Mouse (Mus musculus) embryonic facial prominence, embryonic 11.5 days (tissue): ENCODE results near the gene Micu1. TPM values are rescaled to one million over a fixed set of nuclear protein-coding genes. Genes with fewer than 3 reads are reported as not detected.
"Not testable (repeated sequence)": the region's sequence is repeated elsewhere in the genome, so short reads cannot be mapped to it uniquely, and the experiment has no call there.

Experiments
- ATAC-seq: fragments of 200-750 bp; cut with Nextera tagmentation; replicated peaks from 2 replicates; pipeline ENCODE4 v1.8.0; 2017; ENCODE audit warnings: low read depth; ENCODE audit not compliant: insufficient number of reproducible peaks, low FRiP score, low TSS enrichment
- DNase-seq: peaks from one replicate; pipeline ENCODE4 v3.0.0-alpha.2; 2015; ENCODE audit warnings: low spot score
- H3K27ac ChIP-seq: fragments of 300-500 bp; sonication (generic); replicated peaks from 2 replicates; pipeline ENCODE4 v1.5.1; 2014; ENCODE audit warnings: mild to moderate bottlenecking, low read depth, low read length, control low read depth
- H3K27me3 ChIP-seq: fragments of 300-500 bp; sonication (generic); 2 replicates; pipeline ENCODE4 v1.6.1; 2014; ENCODE audit warnings: mild to moderate bottlenecking, low read length, moderate library complexity, mixed read lengths; ENCODE audit not compliant: control insufficient read depth, insufficient read depth
- H3K36me3 ChIP-seq: fragments of 300-500 bp; sonication (generic); replicated peaks from 2 replicates; pipeline ENCODE4 v1.6.1; 2014; ENCODE audit warnings: low read depth, mild to moderate bottlenecking, low read length, moderate library complexity, mixed read lengths; ENCODE audit not compliant: control insufficient read depth, insufficient read depth
- H3K4me1 ChIP-seq: fragments of 300-500 bp; sonication (generic); 2 replicates; pipeline ENCODE4 v1.6.1; 2014; ENCODE audit warnings: low read length, mixed read lengths; ENCODE audit not compliant: control insufficient read depth, insufficient read depth
- H3K4me2 ChIP-seq: fragments of 300-500 bp; sonication (generic); 2 replicates; pipeline ENCODE4 v1.6.1; 2014; ENCODE audit warnings: low read depth, mild to moderate bottlenecking, control low read depth, low read length, moderate library complexity
- H3K4me3 ChIP-seq: fragments of 300-500 bp; sonication (generic); 2 replicates; pipeline ENCODE4 v1.5.1; 2014; ENCODE audit warnings: low read depth, low read length, control low read depth
- H3K9ac ChIP-seq: fragments of 300-500 bp; sonication (generic); replicated peaks from 2 replicates; pipeline ENCODE4 v1.6.1; 2014; ENCODE audit warnings: mild to moderate bottlenecking, control low read depth, low read length
- H3K9me3 ChIP-seq: fragments of 300-500 bp; sonication (generic); replicated peaks from 2 replicates; pipeline ENCODE4 v1.6.1; 2016; ENCODE audit warnings: mild to moderate bottlenecking, low read length, inconsistent platforms, mixed read lengths; ENCODE audit not compliant: control insufficient read depth
- WGBS: fragments of 180-500 bp; shearing (Covaris S2); extraction: QIAGEN DNeasy Blood & Tissue Kit; methylation state at CpG from one replicate; pipeline ENCODE4 v1.1.7; 2014; 5-methylcytosine and 5-hydroxymethylcytosine counted together
- polyA plus RNA-seq: library from polyadenylated mRNA; unstranded; fragments of >200 nt; fragmentation: Nextera tagmentation; extraction: Ambion mirVana; gene quantifications from 2 replicates; pipeline ENCODE4 v1.2.1, GENCODE M21; 2014

Gene Micu1
- polyA plus RNA-seq, 1 experiment from 2014 or later, result 52.6 TPM

- Histone ChIP-seq H3K9me3 (no peaks in the 10 kb centered on the region), H3K4me2 (no peak overlapping the region), H3K27me3 (no peaks in the 10 kb centered on the region), H3K36me3 (no peaks in the 10 kb centered on the region), H3K4me3 (no peak overlapping the region), H3K9ac (no peak overlapping the region), H3K4me1 (no peaks in the 10 kb centered on the region), H3K27ac (no peak overlapping the region)
- WGBS, result 53% methylated on average over 11 of the region's 11 CpGs
- no peak for ATAC-seq
- DNase-seq, result no peak
Measured at GRCm38 (mm10) chr10:59868266-59868665, 166.0 kb downstream of the Micu1 start.

DNA sequence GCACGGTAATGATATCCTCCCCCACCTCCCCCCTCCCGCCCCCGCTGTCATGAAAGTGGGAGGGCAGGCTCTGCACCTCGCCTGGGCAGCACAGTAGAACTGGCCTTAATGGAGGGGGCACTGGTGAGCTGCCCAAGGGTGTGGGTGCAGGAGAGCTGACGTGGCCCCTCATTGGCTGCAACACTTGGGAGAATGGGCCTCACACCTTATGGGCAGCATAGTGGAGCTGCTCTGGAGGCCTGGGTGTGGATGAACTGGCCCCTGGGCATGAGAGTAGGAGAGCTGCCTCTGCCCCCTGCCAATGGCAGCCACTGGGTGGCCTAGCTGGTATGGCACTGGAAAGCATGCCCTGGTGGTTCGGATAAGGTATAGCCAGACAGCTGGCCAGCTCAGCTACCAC lies 167.8 kb downstream of the Micu1 start:
- H3K27ac ChIP-seq, result no peak overlapping the region
- no peak for ATAC-seq
- 90% methylated on average over 6 of the region's 6 CpGs for WGBS

DNA sequence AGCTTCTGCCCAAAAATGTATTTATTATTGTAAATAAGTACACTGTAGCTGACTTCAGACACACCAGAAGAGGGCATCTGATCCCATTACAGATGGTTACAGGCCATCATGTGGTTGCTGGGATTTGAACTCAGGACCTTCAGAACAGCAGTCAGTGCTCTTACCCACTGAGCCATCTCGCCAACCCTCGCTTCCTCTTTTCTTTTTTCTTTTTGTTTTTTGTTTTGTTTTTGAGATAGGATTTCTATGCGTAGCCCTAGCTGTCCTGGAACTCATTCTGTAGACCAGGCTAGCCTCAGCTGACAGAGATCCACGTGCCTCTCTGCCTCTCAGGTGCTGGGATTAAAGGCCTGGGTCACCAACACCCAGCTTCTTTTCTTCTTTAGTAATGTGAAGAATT lies 170.4 kb downstream of the Micu1 start:
- H3K9ac ChIP-seq, H3K9me3 ChIP-seq, H3K4me2 ChIP-seq, ATAC-seq, H3K27me3 ChIP-seq, DNase-seq, H3K4me1 ChIP-seq, H3K4me3 ChIP-seq, H3K27ac ChIP-seq, H3K36me3 ChIP-seq: not testable (repeated sequence)
- WGBS, result 88% methylated on average over 4 of the region's 4 CpGs

More for the DNA sequence above, 167.8 kb downstream of the Micu1 start:
- Histone ChIP-seq H3K4me1 (no peaks in the 10 kb centered on the region), H3K9ac (no peak overlapping the region), H3K27me3 (no peaks in the 10 kb centered on the region), H3K4me2 (no peak overlapping the region), H3K9me3 (no peaks in the 10 kb centered on the region), H3K36me3 (no peaks in the 10 kb centered on the region), H3K4me3 (no peak overlapping the region)
- no peak for DNase-seq

DNA sequence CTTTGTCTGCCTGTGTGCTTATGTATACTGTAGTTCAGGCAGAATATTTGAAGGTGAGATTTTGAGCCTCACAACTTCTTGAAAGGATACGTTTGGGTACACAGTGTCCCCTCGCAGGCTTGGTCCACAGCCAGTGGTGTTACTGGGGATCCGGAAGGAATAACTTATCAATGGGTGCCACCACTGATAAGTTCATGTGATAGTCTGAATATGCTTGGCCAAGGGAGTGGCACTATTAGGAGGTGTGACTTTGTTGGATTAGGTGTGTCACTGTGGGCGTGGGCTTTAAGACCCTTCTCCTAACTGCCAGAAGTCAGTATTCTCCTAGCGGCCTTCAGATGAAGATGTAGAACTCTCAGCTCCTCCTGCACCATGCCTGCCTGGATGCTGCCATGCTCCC lies 170.9 kb downstream of the Micu1 start:
- no peaks in the 10 kb centered on the region for H3K9me3 ChIP-seq
- H3K4me2 ChIP-seq, result no peak overlapping the region
- no peaks in the 10 kb centered on the region for H3K4me1 ChIP-seq
- WGBS, result 92% methylated on average over 5 of the region's 5 CpGs
- ATAC-seq (no peak), DNase-seq (no peak)
- H3K9ac ChIP-seq, result no peak overlapping the region
- no peaks in the 10 kb centered on the region for H3K36me3 ChIP-seq
- H3K27ac ChIP-seq, result no peak overlapping the region
- H3K27me3 ChIP-seq, result no peaks in the 10 kb centered on the region
- H3K4me3 ChIP-seq, result no peak overlapping the region

DNA sequence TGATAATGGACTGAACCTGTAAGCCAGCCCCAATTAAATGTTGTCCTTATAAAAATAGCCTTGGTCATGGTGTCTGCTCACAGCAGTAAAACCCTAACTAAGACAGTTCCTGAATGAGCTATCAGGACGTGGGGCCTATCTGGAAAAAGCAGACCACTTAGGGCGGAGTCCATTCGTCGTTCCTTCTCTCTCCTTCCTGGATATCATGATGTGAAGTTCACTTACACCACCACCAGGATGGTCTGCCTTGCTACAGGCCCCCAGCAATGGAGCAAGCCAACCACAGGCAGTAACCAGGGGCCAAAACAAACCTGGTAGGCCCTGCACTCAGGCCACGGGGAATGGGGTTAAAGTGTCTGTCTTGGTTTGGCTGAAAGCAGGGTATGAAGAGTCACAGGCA lies 171.3 kb downstream of the Micu1 start:
- H3K9me3 ChIP-seq, result no peaks in the 10 kb centered on the region
- no peak overlapping the region for H3K4me3 ChIP-seq
- H3K36me3 ChIP-seq, result no peaks in the 10 kb centered on the region
- no peak overlapping the region for H3K4me2 ChIP-seq
- H3K4me1 ChIP-seq, result no peaks in the 10 kb centered on the region
- no peak for ATAC-seq
- H3K9ac ChIP-seq, result no peak overlapping the region
- no peak overlapping the region for H3K27ac ChIP-seq
- no peak for DNase-seq
- WGBS, result 80% methylated on average over 5 of the region's 5 CpGs
- H3K27me3 ChIP-seq, result no peaks in the 10 kb centered on the region

DNA sequence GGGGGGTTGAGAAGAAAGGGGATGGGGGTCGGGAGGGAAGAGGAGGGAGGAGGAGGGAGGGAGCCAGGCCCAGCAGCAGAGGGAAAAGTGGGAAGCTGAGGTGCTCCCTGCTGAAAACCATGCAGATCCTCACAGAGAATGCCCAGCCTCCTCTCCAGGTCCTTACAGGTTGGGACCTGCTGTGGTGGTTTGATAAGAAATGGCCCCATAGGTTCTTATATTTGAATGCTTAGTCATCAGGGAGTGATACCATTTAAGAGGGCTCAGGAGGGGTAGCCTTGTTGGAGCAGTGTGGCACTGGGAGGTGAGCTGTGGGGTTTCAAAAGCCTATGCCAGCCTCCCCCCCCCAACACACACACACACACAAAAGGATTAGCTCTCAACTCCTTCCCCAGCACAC lies 173.1 kb downstream of the Micu1 start:
- no peak for ATAC-seq
- no peak overlapping the region for H3K4me2 ChIP-seq
- H3K4me3 ChIP-seq, result no peak overlapping the region
- H3K4me1 ChIP-seq, result no peaks in the 10 kb centered on the region
- H3K9ac ChIP-seq, result no peak overlapping the region
- no peak overlapping the region for H3K27ac ChIP-seq
- no peaks in the 10 kb centered on the region for H3K27me3 ChIP-seq
- DNase-seq, result no peak
- no peaks in the 10 kb centered on the region for H3K9me3 ChIP-seq
- no peaks in the 10 kb centered on the region for H3K36me3 ChIP-seq
- WGBS, result 22% methylated on average over 1 of the region's 1 CpGs

DNA sequence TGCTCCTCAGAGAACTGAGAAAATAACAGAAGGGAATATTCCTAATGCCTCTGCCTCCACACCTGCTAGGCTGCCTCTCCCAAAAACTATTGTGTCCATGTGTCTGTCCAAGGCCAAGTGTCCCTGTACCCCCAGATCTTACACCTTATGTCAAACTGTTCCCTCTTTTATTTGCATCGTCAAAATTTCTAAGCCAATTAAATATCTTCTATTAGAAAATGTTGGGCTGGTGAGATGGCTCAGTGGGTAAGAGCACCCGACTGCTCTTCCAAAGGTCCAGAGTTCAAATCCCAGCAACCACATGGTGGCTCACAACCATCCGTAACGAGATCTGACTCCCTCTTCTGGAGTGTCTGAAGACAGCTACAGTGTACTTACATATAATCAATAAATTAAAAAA lies 174.4 kb downstream of the Micu1 start:
- ATAC-seq, H3K9me3 ChIP-seq, H3K27me3 ChIP-seq, H3K27ac ChIP-seq, H3K4me2 ChIP-seq, DNase-seq, H3K36me3 ChIP-seq, H3K9ac ChIP-seq, H3K4me3 ChIP-seq, H3K4me1 ChIP-seq: not testable (repeated sequence)
- WGBS, result 85% methylated on average over 3 of the region's 4 CpGs

DNA sequence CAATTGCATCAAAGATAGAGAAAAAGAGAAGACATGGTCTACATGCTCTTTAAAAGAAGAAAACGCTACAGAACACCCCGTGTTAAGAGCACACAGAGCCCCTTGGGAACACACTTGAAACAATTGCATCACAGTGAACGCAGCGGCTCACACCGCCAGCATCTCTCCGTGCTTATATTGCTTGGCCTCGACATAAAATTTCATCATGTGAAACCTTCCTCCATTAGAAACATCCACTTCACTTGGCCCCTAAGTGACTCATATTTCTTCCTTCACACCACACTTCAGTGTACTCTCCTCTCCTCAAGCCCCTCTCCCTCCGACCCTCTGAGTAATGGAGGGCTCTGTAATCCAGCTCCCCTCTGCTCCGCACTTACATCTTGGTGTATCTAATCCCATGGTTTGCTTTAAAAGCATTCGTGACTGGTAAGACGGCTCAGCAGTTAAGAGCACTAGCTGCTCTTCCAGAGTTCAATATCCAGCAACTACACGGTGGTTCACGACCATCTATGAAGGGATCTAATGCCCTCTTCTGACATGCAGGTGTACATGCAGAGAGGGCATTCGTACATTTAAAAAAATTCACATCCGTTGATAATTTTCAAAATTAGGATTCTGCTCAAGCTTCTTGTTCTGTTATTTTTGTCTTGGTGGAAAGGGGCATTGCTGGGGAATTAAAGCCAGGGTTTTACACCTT lies 175.3 kb downstream of the Micu1 start:
- 80% methylated on average over 15 of the region's 15 CpGs for WGBS
- Histone ChIP-seq H3K9me3 (no peaks in the 10 kb centered on the region), H3K36me3 (no peaks in the 10 kb centered on the region)

More for the DNA sequence above, 175.3 kb downstream of the Micu1 start:
- H3K4me1 ChIP-seq, result no peaks in the 10 kb centered on the region
- ATAC-seq (no peak), DNase-seq (no peak)
- H3K4me3 ChIP-seq, result no peak overlapping the region
- no peaks in the 10 kb centered on the region for H3K27me3 ChIP-seq
- no peak overlapping the region for H3K4me2 ChIP-seq
- H3K9ac ChIP-seq, result no peak overlapping the region
- no peak overlapping the region for H3K27ac ChIP-seq
